ENCODE assay signal across 21 mouse cellular contexts in genomic region chr6:30477784-30478183, GRCm38 (mm10). TPM values are rescaled to one million over a fixed set of nuclear protein-coding genes. Genes with fewer than 3 reads are reported as not detected.
DNase-seq lines count a peak whose midpoint lies in the region; ATAC-seq and TF ChIP-seq lines count a peak whose summit lies in the region.
"Had no signal": no experiment of that assay in that cellular context is flagged by ENCODE, and none has a peak within 500 bp of the region (broad histone marks: within the 10 kb centered on the region; RNA-seq: fewer than 3 reads in every experiment).

No protein-coding gene starts in this region.

- peak; percentile 63 for DNase-seq in liver, adult 2 months (ENCODE audit: extremely low read depth, low read depth, low spot score)
- no peak for DNase-seq in liver
- no peak for DNase-seq in intestine, embryonic 14.5 days (ENCODE audit: low spot score)
- no peak for DNase-seq in adrenal gland, adult 18-20 months (ENCODE audit: low spot score in 2 of 2)
- DNase-seq: adrenal gland, adult 2 months; heart, postnatal 14 days; kidney, postnatal 36 days; liver, embryonic 13.5 days; lung, postnatal 4 days; right cerebral cortex, adult 18-20 months; thymus, postnatal 36 days had no signal

- no peak overlapping the region for H3K9ac ChIP-seq in liver, adult 2 months (ENCODE audit: low read depth, low read length)
- no peak overlapping the region for H3K9ac ChIP-seq in intestine, embryonic 14.5 days (ENCODE audit: low read length)
- H3K9ac ChIP-seq in intestine, postnatal 0 days (ENCODE audit: low read depth, low read length), result no peak overlapping the region
- H3K9ac ChIP-seq in stomach, embryonic 16.5 days (ENCODE audit: low read length), result no peak overlapping the region
- H3K9ac ChIP-seq in midbrain, embryonic 16.5 days (ENCODE audit: low read depth, low read length), result no peak overlapping the region
- H3K9ac ChIP-seq: heart, embryonic 12.5 days; hindbrain, embryonic 12.5 days; liver, embryonic 13.5 days; neural tube, embryonic 13.5 days had no signal

- H3K4me2 ChIP-seq in intestine, embryonic 14.5 days (ENCODE audit: low read length), result no peak overlapping the region
- H3K4me2 ChIP-seq in intestine, postnatal 0 days (replicated peaks; ENCODE audit: low read depth), result no peak overlapping the region
- no peak overlapping the region; the same call in 1 of the 2 replicates for H3K4me2 ChIP-seq in stomach, embryonic 16.5 days (ENCODE audit: low read depth, low read length)
- H3K4me2 ChIP-seq in midbrain, embryonic 16.5 days (ENCODE audit: low read length), result no peak overlapping the region
- H3K4me2 ChIP-seq: heart, embryonic 12.5 days; hindbrain, embryonic 12.5 days; midbrain, embryonic 11.5 days; neural tube, embryonic 13.5 days had no signal

- H3K27me3 ChIP-seq in liver, adult 2 months (ENCODE audit: control insufficient read depth, insufficient read depth, low read length), result no peaks in the 10 kb centered on the region
- H3K27me3 ChIP-seq in intestine, embryonic 14.5 days (replicated peaks; ENCODE audit: control insufficient read depth, insufficient read depth, low read length), result no peaks in the 10 kb centered on the region
- H3K27me3 ChIP-seq in intestine, postnatal 0 days (replicated peaks; ENCODE audit: control insufficient read depth, insufficient read depth, low read length), result no peaks in the 10 kb centered on the region
- H3K27me3 ChIP-seq in stomach, embryonic 16.5 days (ENCODE audit: control insufficient read depth, insufficient read depth, low read length), result no peaks in the 10 kb centered on the region
- H3K27me3 ChIP-seq in midbrain, embryonic 16.5 days (ENCODE audit: control insufficient read depth, insufficient read depth, low read depth, low read length), result no peaks in the 10 kb centered on the region
- H3K27me3 ChIP-seq: heart, embryonic 12.5 days; hindbrain, embryonic 12.5 days; liver, embryonic 13.5 days; neural tube, embryonic 13.5 days had no signal

- peaks cover 12% of the 10 kb centered on the region for H3K4me1 ChIP-seq in liver, adult 2 months (ENCODE audit: control insufficient read depth, insufficient read depth, low read length)
- H3K4me1 ChIP-seq in intestine, embryonic 14.5 days (replicated peaks; ENCODE audit: control insufficient read depth, insufficient read depth, low read length), result peaks cover 16% of the 10 kb centered on the region
- H3K4me1 ChIP-seq in intestine, postnatal 0 days (replicated peaks; ENCODE audit: control insufficient read depth, insufficient read depth, low read length), result no peaks in the 10 kb centered on the region
- peaks cover 18% of the 10 kb centered on the region for H3K4me1 ChIP-seq in stomach, embryonic 16.5 days (ENCODE audit: control insufficient read depth, insufficient read depth, low read length)
- no peaks in the 10 kb centered on the region for H3K4me1 ChIP-seq in midbrain, embryonic 16.5 days (ENCODE audit: control insufficient read depth, insufficient read depth, low read length)
- H3K4me1 ChIP-seq: heart, embryonic 12.5 days; hindbrain, embryonic 12.5 days had no signal

- WGBS in liver, adult 2 months, result 33% methylated on average over 6 of the region's 6 CpGs
- WGBS in intestine, embryonic 14.5 days, result 85% methylated on average over 6 of the region's 6 CpGs
- WGBS in intestine, postnatal 0 days, result 65% methylated on average over 6 of the region's 6 CpGs
- 71% methylated on average over 6 of the region's 6 CpGs for WGBS in stomach, embryonic 16.5 days
- WGBS in midbrain, embryonic 16.5 days, result 91% methylated on average over 6 of the region's 6 CpGs

- no peak for TF ChIP-seq POLR2A in liver, adult 2 months (IDR thresholded peaks at IDR 0.05; ENCODE audit: extremely low read depth, insufficient read depth, low read length)

- no peak for ATAC-seq in intestine, embryonic 14.5 days (replicated peaks; ENCODE audit: low FRiP score, low TSS enrichment, low read depth)
- 0 out of 2 replicates have a peak, but pooled peaks have one; percentile 16 for ATAC-seq in intestine, postnatal 0 days
- ATAC-seq in stomach, embryonic 16.5 days (ENCODE audit: insufficient read depth, low FRiP score), result no peak
- ATAC-seq in midbrain, embryonic 16.5 days, result no peak

- no peaks in the 10 kb centered on the region for H3K9me3 ChIP-seq in intestine, embryonic 14.5 days (ENCODE audit: control insufficient read depth, low read length)
- no peaks in the 10 kb centered on the region for H3K9me3 ChIP-seq in intestine, postnatal 0 days (ENCODE audit: control insufficient read depth)
- no peaks in the 10 kb centered on the region for H3K9me3 ChIP-seq in stomach, embryonic 16.5 days (replicated peaks; ENCODE audit: control insufficient read depth, low read length)
- no peaks in the 10 kb centered on the region for H3K9me3 ChIP-seq in midbrain, embryonic 16.5 days (replicated peaks; ENCODE audit: control insufficient read depth, low read length, poor library complexity, severe bottlenecking)
- H3K9me3 ChIP-seq: forebrain, embryonic 10.5 days; heart, embryonic 12.5 days; hindbrain, embryonic 12.5 days; liver, embryonic 13.5 days; neural tube, embryonic 13.5 days had no signal

- peaks cover 12% of the 10 kb centered on the region; the same call in 1 of the 2 replicates for H3K36me3 ChIP-seq in liver, adult 2 months (ENCODE audit: control insufficient read depth, insufficient read depth, low read length)
- H3K36me3 ChIP-seq in intestine, embryonic 14.5 days (ENCODE audit: control insufficient read depth, insufficient read depth, low read length), result peaks cover 41% of the 10 kb centered on the region
- H3K36me3 ChIP-seq in intestine, postnatal 0 days (ENCODE audit: control insufficient read depth, insufficient read depth), result peaks cover 43% of the 10 kb centered on the region
- no peaks in the 10 kb centered on the region; the same call in 1 of the 2 replicates for H3K36me3 ChIP-seq in stomach, embryonic 16.5 days (ENCODE audit: control insufficient read depth, insufficient read depth, low read length)
- H3K36me3 ChIP-seq in midbrain, embryonic 16.5 days (ENCODE audit: control insufficient read depth, insufficient read depth, low read length), result no peaks in the 10 kb centered on the region

- TF ChIP-seq CTCF in liver, adult 2 months (IDR thresholded peaks at IDR 0.05; ENCODE audit: low read depth, low read length), result no peak
- TF ChIP-seq CTCF in intestine, postnatal 0 days (IDR thresholded peaks at IDR 0.05; ENCODE audit: low read depth), result no peak

- H3K27ac ChIP-seq in liver, adult 2 months (replicated peaks; ENCODE audit: insufficient read depth, low read depth, low read length), result 0 out of 2 replicates have a peak overlapping the region, but pooled peaks have one; percentile 20
- 0 out of 2 replicates have a peak overlapping the region, but pooled peaks have one; percentile 9 for H3K27ac ChIP-seq in intestine, embryonic 14.5 days (ENCODE audit: low read depth)
- H3K27ac ChIP-seq in intestine, postnatal 0 days (ENCODE audit: low read depth, low read length), result no peak overlapping the region
- peak overlapping the region; percentile 74; the same call in 1 of the 2 replicates for H3K27ac ChIP-seq in stomach, embryonic 16.5 days (ENCODE audit: low read length)
- no peak overlapping the region for H3K27ac ChIP-seq in midbrain, embryonic 16.5 days (ENCODE audit: low read length)
- H3K27ac ChIP-seq: hindbrain, embryonic 12.5 days had no signal

- H3K4me3 ChIP-seq in liver, adult 2 months (ENCODE audit: insufficient read depth, low read depth, low read length), result no peak overlapping the region
- H3K4me3 ChIP-seq in intestine, embryonic 14.5 days (ENCODE audit: low read depth, low read length), result no peak overlapping the region
- no peak overlapping the region for H3K4me3 ChIP-seq in intestine, postnatal 0 days (ENCODE audit: low read depth, low read length)
- H3K4me3 ChIP-seq in stomach, embryonic 16.5 days (replicated peaks; ENCODE audit: low read length), result no peak overlapping the region
- H3K4me3 ChIP-seq in midbrain, embryonic 16.5 days (ENCODE audit: low read depth, low read length), result no peak overlapping the region
- H3K4me3 ChIP-seq: forebrain, embryonic 10.5 days; heart, embryonic 12.5 days; hindbrain, embryonic 12.5 days; liver, embryonic 13.5 days; neural tube, embryonic 13.5 days had no signal

- H3K79me2 ChIP-seq in liver, adult 2 months (ENCODE audit: control insufficient read depth, insufficient read depth, low read length), result no peaks in the 10 kb centered on the region

RNA-seq across cellular contexts. Expression of gene Tmem209, which starts 31.8 kb away (rescaled TPM):
- total RNA-seq in liver, adult 2 months (2014; rRNA removed), result 9.2 and 12.0 TPM in 2 replicates
- polyA plus RNA-seq in liver, adult 2 months (2012; rRNA removed), result 18.4 and 23.5 TPM in 2 replicates
- 40.9 and 43.6 TPM in 2 replicates for polyA plus RNA-seq in intestine, embryonic 14.5 days (2014; fragmentation: Nextera tagmentation; extraction: Ambion mirVana)
- polyA plus RNA-seq in intestine, postnatal 0 days (2015; fragmentation: Nextera tagmentation; extraction: Ambion mirVana), result 10.2 and 11.2 TPM in 2 replicates
- polyA plus RNA-seq in stomach, embryonic 16.5 days (2015; fragmentation: Nextera tagmentation; extraction: Ambion mirVana), result 29.9 and 31.6 TPM in 2 replicates
- total RNA-seq in adrenal gland, adult 18-20 months (2021), result 10 to 100 TPM; 15.3 to 19.5 TPM
- polyA plus RNA-seq in midbrain, embryonic 16.5 days (2015; fragmentation: Nextera tagmentation; extraction: Ambion mirVana), result 30.3 TPM in 2 replicates

RNA-seq across cellular contexts. Expression of gene Ssmem1, which starts 31.9 kb away (rescaled TPM):
- 0.20 TPM in 1 of 2 replicates, not detected in the other for total RNA-seq in liver, adult 2 months (2014; rRNA removed)
- not detected in 2 replicates for polyA plus RNA-seq in liver, adult 2 months (2012; rRNA removed)
- polyA plus RNA-seq in intestine, embryonic 14.5 days (2014; fragmentation: Nextera tagmentation; extraction: Ambion mirVana), result not detected in 2 replicates
- polyA plus RNA-seq in intestine, postnatal 0 days (2015; fragmentation: Nextera tagmentation; extraction: Ambion mirVana), result not detected in 2 replicates
- not detected in 2 replicates for polyA plus RNA-seq in stomach, embryonic 16.5 days (2015; fragmentation: Nextera tagmentation; extraction: Ambion mirVana)
- total RNA-seq in adrenal gland, adult 18-20 months (2021), result under 1 TPM in 1 of 2 experiments, not detected in 1; 0.22 TPM
- polyA plus RNA-seq in midbrain, embryonic 16.5 days (2015; fragmentation: Nextera tagmentation; extraction: Ambion mirVana), result 0.14 TPM in 1 of 2 replicates, not detected in the other
- total RNA-seq: gastrocnemius, adult 18-20 months had no signal
- polyA plus RNA-seq: adrenal gland, adult 2 months; neural tube, embryonic 13.5 days; small intestine, adult 2 months had no signal

Comparison
In these comparisons a context has a peak if more than half of its experiments do, and no peak if none do; other contexts are left out.
1. H3K27ac ChIP-seq: peak in liver, adult 2 months (single experiment), intestine, embryonic 14.5 days (single experiment) and stomach, embryonic 16.5 days (single experiment); none in intestine, postnatal 0 days (single experiment) and midbrain, embryonic 16.5 days (single experiment).